Mouse (Mus musculus): ENCODE measurements around the gene Celf3. TPM values are rescaled to one million over a fixed set of nuclear protein-coding genes. Genes with fewer than 3 reads are reported as not detected.
A peak's percentile ranks its signal among the peaks of the same experiment; 100 is the strongest.

The Celf3 gene
- polyA plus RNA-seq, 1 experiment from 2014 or later: 261 TPM

DNA sequence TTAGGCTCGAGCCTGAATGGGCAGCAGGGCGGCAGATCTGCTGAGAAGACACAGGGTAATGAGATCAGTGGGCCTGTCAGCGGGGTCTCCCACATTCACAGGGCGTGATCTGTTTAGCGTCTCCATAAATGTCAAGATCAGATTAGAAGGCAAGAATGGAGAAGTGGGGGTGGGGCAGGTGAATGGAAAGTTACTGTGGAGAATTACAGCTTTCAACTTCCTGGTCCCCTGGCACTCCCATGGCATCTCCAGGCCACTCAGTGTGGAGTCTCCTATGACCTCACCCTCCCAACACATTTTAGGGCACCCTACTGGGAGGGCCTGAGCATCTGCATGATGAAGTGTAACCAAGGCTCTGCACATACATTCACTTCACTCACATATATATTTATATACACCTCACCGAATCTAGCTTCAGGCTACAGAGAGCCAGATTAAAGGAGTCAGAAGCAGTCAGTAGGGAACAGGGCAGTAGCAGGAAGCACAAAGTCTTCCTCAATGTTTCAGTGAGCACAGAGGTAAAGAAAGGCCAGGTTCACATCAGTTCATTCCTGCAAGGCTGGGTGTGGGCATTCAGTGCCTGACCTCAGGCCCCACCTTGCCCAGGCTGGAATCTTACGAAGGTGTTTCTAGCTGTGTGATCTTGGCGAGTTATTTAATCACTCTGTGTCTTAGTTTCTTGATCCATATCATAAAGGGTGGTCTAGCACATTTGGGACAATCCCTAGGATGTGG is 1.6 kb upstream of the Celf3 start:
- 0 out of 2 replicates have a peak overlapping the region, but pooled peaks have one; percentile 73 for H3K4me2 ChIP-seq (ENCODE audit: low read length)
- no peaks in the 10 kb centered on the region for H3K9me3 ChIP-seq (replicated peaks; ENCODE audit: control insufficient read depth, low read length, poor library complexity, severe bottlenecking)
- no peak overlapping the region for H3K4me3 ChIP-seq (ENCODE audit: low read depth, low read length)
- peak overlapping the region; percentile 91 for H3K27ac ChIP-seq (ENCODE audit: low read length)
- H3K27me3 ChIP-seq (ENCODE audit: control insufficient read depth, insufficient read depth, low read depth, low read length): no peaks in the 10 kb centered on the region
- no peak overlapping the region for H3K9ac ChIP-seq (ENCODE audit: low read depth, low read length)
- H3K36me3 ChIP-seq (ENCODE audit: control insufficient read depth, insufficient read depth, low read length): no peaks in the 10 kb centered on the region
- peaks cover 38% of the 10 kb centered on the region for H3K4me1 ChIP-seq (ENCODE audit: control insufficient read depth, insufficient read depth, low read length)
- 46% methylated on average over 8 of the region's 8 CpGs for WGBS
- no peak for ATAC-seq

DNA sequence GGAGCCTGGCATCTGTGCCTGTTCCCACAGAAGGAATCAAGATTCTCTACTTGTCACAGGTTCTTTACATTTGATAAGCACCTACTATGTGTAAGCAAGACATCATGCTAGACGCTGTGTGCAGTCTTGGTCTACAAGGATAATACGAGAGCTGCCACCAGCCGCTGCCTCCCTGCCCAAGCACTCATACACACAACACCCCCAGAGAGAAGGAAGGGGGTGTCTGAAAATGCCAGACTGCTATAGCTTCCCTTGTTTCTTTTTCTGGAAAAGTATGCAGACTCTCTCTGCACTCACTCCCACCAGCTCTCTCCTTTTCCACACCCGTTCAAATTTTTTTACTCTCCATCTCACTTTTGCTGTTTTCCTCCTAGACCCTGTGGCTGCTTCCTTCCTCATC is 651 bp upstream of the Celf3 start:
- WGBS: 11% methylated on average over 4 of the region's 4 CpGs
- Histone ChIP-seq H3K27me3 (ENCODE audit: control insufficient read depth, insufficient read depth, low read depth, low read length) (no peaks in the 10 kb centered on the region), H3K4me2 (ENCODE audit: low read length) (peak overlapping the region; percentile 73), H3K4me1 (ENCODE audit: control insufficient read depth, insufficient read depth, low read length) (peaks cover 41% of the 10 kb centered on the region), H3K36me3 (ENCODE audit: control insufficient read depth, insufficient read depth, low read length) (no peaks in the 10 kb centered on the region), H3K4me3 (ENCODE audit: low read depth, low read length) (peak overlapping the region; percentile 57), H3K27ac (ENCODE audit: low read length) (peak overlapping the region; percentile 91), H3K9me3 (replicated peaks; ENCODE audit: control insufficient read depth, low read length, poor library complexity, severe bottlenecking) (no peaks in the 10 kb centered on the region), H3K9ac (ENCODE audit: low read depth, low read length) (peak overlapping the region; percentile 63)
- peak; percentile 21 for ATAC-seq

DNA sequence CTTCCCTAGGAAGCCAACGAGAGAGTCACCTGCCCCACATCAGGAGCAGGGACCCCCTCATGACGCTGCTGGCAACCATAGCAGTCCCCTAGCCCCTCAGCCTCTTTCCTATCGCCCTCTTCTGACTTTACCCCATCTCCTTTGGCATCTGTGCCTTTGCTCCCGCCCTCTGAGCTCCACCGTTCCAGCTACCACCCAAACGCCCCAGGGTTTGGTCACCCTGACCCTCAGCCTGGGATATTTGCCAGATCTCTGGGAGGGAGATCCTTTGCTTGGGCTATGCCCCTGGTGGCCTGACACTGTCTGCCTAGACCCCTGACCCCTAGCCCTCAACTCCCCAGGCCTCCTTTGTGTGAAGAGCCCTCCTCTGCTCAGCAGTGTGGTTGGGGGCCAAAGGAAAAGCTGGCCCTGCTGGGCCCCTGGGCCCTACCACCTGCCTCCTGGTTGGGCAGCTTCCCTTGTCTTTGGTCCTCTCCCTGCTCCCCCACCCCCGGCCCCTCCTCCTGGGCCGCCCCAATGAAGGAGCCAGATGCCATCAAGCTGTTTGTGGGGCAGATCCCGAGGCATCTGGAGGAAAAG is 585 bp downstream of the Celf3 start:
- peak; percentile 43 for ATAC-seq
- Histone ChIP-seq H3K27ac (ENCODE audit: low read length) (peak overlapping the region; percentile 91), H3K9ac (ENCODE audit: low read depth, low read length) (peak overlapping the region; percentile 84), H3K9me3 (replicated peaks; ENCODE audit: control insufficient read depth, low read length, poor library complexity, severe bottlenecking) (no peaks in the 10 kb centered on the region), H3K4me3 (ENCODE audit: low read depth, low read length) (peak overlapping the region; percentile 57), H3K27me3 (ENCODE audit: control insufficient read depth, insufficient read depth, low read depth, low read length) (no peaks in the 10 kb centered on the region), H3K4me2 (ENCODE audit: low read length) (peak overlapping the region; percentile 73), H3K4me1 (ENCODE audit: control insufficient read depth, insufficient read depth, low read length) (peaks cover 45% of the 10 kb centered on the region), H3K36me3 (ENCODE audit: control insufficient read depth, insufficient read depth, low read length) (no peaks in the 10 kb centered on the region)
- 2% methylated on average over 9 of the region's 9 CpGs for WGBS

DNA sequence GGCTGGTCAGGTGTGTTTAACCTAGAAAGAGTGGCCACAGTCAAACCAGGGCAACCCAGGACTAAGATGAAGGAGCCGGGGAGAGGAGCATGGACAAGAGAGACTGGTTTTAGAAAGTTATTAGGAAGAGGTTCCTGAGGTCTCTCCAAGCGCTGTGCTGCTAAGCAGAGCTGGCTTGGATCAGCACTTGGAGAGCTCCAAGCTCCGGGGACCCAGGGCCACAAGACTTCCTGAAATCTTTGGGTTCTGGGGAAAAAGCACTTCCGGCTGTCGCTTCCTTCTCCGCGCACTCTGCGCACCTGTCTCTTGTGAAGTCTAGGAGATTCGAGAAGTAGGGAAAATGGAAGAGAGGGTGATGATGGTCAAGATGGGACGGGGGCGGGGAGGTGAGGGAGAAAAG is 1.5 kb downstream of the Celf3 start:
- peaks cover 53% of the 10 kb centered on the region for H3K4me1 ChIP-seq (ENCODE audit: control insufficient read depth, insufficient read depth, low read length)
- no peaks in the 10 kb centered on the region for H3K36me3 ChIP-seq (ENCODE audit: control insufficient read depth, insufficient read depth, low read length)
- no peaks in the 10 kb centered on the region for H3K27me3 ChIP-seq (ENCODE audit: control insufficient read depth, insufficient read depth, low read depth, low read length)
- H3K9ac ChIP-seq (ENCODE audit: low read depth, low read length): peak overlapping the region; percentile 84
- H3K4me3 ChIP-seq (ENCODE audit: low read depth, low read length): peak overlapping the region; percentile 57
- no peak overlapping the region for H3K27ac ChIP-seq (ENCODE audit: low read length)
- H3K9me3 ChIP-seq (replicated peaks; ENCODE audit: control insufficient read depth, low read length, poor library complexity, severe bottlenecking): no peaks in the 10 kb centered on the region
- no peak for ATAC-seq
- 12% methylated on average over 11 of the region's 11 CpGs for WGBS
- peak overlapping the region; percentile 73 for H3K4me2 ChIP-seq (ENCODE audit: low read length)

DNA sequence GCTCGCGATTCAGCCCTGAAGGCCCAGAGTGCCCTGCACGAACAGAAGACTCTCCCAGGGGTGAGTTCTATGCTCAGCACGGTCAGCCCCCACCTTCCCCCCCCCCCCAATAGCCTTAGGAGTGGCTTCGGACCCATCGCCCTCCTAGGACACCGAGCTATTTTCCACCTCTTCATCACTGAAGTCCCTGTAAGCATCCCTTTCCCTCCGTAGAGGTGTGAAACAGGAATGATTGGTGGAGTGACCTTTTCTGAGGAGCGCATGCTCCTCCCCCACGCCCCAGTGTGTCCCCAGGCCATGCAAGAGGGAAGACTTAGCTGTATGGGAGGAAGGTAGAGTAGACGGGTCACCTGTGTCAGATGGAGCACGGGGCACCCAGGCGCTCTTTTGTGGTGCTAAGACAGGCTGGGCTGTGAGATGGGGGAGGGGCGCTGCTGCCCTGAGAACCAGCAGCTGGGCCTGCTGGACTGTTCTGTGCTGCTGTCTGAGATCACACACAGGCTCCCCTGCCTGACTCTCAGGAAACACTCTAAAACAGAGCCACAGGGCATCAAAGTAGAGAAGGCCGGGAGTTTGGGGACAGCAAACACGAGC is 2.3 kb downstream of the Celf3 start, which contains the start of gene Riiad1:
Gene Riiad1, minus strand, starts transcription at position 51 of the 594 bp plus-strand sequence.
- Histone ChIP-seq H3K9me3 (replicated peaks; ENCODE audit: control insufficient read depth, low read length, poor library complexity, severe bottlenecking) (no peaks in the 10 kb centered on the region), H3K9ac (ENCODE audit: low read depth, low read length) (peak within 1 kb of the TSS; percentile 84), H3K27ac (ENCODE audit: low read length) (peak within 1 kb of the TSS; percentile 91; the same call in 1 of the 2 replicates), H3K27me3 (ENCODE audit: control insufficient read depth, insufficient read depth, low read depth, low read length) (no peaks in the 10 kb centered on the region), H3K36me3 (ENCODE audit: control insufficient read depth, insufficient read depth, low read length) (no peaks in the 10 kb centered on the region), H3K4me1 (ENCODE audit: control insufficient read depth, insufficient read depth, low read length) (peaks cover 61% of the 10 kb centered on the region), H3K4me3 (ENCODE audit: low read depth, low read length) (peak within 1 kb of the TSS; percentile 57), H3K4me2 (ENCODE audit: low read length) (peak within 1 kb of the TSS; percentile 73)
- WGBS: 12% methylated on average over 16 of the region's 16 CpGs
- ATAC-seq: no peak

DNA sequence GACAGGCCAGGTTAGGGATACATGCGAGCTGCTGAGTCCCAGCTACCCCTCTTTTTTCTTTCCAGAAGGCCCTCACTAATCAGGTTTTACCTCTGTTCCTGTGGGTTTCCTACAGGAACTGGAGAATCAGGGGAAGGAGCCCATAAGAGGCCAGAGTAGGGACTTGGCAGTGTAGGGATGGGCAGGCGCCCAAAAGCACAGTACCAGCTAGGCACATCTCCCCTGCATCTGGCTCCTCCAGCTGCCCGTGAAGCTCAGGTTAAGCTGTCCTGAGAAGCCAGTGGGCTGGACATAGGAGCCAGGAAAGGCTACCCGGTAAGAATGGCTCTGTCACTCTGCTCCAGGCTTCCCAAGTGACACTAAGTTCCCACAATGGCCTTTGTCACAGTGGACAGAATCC is 3.3 kb downstream of the Celf3 start:
- H3K4me1 ChIP-seq (ENCODE audit: control insufficient read depth, insufficient read depth, low read length): peaks cover 70% of the 10 kb centered on the region
- H3K9me3 ChIP-seq (replicated peaks; ENCODE audit: control insufficient read depth, low read length, poor library complexity, severe bottlenecking): no peaks in the 10 kb centered on the region
- WGBS: 63% methylated on average over 4 of the region's 4 CpGs
- H3K4me3 ChIP-seq (ENCODE audit: low read depth, low read length): no peak overlapping the region
- no peak overlapping the region for H3K9ac ChIP-seq (ENCODE audit: low read depth, low read length)
- H3K27ac ChIP-seq (ENCODE audit: low read length): 0 out of 2 replicates have a peak overlapping the region, but pooled peaks have one; percentile 4
- no peak overlapping the region; the same call in 1 of the 2 replicates for H3K4me2 ChIP-seq (ENCODE audit: low read length)
- no peak for ATAC-seq
- H3K27me3 ChIP-seq (ENCODE audit: control insufficient read depth, insufficient read depth, low read depth, low read length): no peaks in the 10 kb centered on the region
- peaks cover 2% of the 10 kb centered on the region; the same call in 1 of the 2 replicates for H3K36me3 ChIP-seq (ENCODE audit: control insufficient read depth, insufficient read depth, low read length)

DNA sequence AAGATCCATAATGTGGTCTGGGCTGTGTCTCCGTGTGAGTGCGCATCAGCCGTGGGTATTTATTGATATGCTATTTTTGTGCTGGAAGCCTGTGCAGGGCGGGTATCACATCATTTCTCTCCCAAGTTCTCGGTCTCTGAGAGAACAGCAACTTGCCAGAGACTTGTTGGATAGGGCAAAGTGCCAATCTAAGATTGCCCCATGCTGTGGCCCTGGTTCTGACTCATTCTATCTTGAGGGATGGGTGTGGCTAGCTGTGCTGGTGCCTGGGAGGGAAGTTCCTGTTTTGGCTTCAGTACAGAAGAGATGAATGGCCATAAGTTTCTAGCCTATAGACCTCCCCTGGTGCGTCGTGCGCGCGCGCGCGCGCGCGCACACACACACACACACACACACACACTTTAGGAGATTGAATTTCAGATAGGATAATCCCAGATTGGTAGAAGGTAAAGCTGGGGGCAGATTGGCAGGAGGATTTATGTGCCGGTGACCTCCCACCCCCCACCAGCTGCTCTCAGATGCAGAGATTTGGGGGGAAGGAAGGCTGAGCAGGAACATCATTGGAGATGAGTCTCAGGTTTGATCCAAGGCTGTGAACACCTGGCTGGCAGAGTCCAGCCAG is 4.8 kb downstream of the Celf3 start:
- 83% methylated on average over 17 of the region's 17 CpGs for WGBS
- H3K27ac ChIP-seq (ENCODE audit: low read length): peak overlapping the region; percentile 71
- H3K4me3 ChIP-seq (ENCODE audit: low read depth, low read length): no peak overlapping the region
- no peak overlapping the region for H3K4me2 ChIP-seq (ENCODE audit: low read length)
- peaks cover 14% of the 10 kb centered on the region for H3K36me3 ChIP-seq (ENCODE audit: control insufficient read depth, insufficient read depth, low read length)
- H3K4me1 ChIP-seq (ENCODE audit: control insufficient read depth, insufficient read depth, low read length): peaks cover 69% of the 10 kb centered on the region
- H3K9me3 ChIP-seq (replicated peaks; ENCODE audit: control insufficient read depth, low read length, poor library complexity, severe bottlenecking): no peaks in the 10 kb centered on the region
- H3K27me3 ChIP-seq (ENCODE audit: control insufficient read depth, insufficient read depth, low read depth, low read length): no peaks in the 10 kb centered on the region
- H3K9ac ChIP-seq (ENCODE audit: low read depth, low read length): no peak overlapping the region; the same call in 1 of the 2 replicates
- no peak for ATAC-seq

DNA sequence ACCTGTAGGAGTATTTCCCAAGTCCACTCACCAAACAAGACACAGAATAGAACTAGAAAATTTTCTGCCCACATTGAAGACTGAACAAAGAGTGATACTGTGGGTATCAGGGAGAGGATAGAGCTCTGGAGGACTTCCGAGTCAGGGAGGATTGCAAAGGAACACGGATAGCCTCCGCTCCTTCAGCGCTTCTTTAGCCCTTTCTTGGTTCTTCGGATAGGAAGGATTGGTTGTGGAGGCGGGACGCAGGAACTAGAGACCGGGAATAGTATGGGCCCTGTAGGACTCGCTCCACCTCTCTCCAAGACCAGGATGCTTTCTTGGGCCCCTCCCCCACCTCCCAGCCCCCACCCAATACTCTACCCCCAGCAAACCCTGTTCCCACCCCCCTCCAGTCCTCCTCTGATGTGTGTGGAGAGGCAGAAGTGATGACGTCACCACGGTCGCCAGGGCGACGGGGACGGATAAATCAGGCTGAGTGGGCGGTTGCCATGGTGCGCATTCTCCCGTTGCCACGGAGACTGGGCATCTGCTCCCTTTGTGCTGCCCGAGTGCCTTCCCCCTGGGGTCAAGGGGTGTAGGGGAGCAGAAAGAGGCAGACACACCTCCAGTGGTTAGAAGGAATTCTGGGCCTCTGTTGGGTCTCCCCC is 5.8 kb downstream of the Celf3 start:
- H3K27me3 ChIP-seq (ENCODE audit: control insufficient read depth, insufficient read depth, low read depth, low read length): no peaks in the 10 kb centered on the region
- H3K4me1 ChIP-seq (ENCODE audit: control insufficient read depth, insufficient read depth, low read length): peaks cover 69% of the 10 kb centered on the region
- H3K36me3 ChIP-seq (ENCODE audit: control insufficient read depth, insufficient read depth, low read length): peaks cover 22% of the 10 kb centered on the region
- H3K9me3 ChIP-seq (replicated peaks; ENCODE audit: control insufficient read depth, low read length, poor library complexity, severe bottlenecking): no peaks in the 10 kb centered on the region
- peak overlapping the region; percentile 27 for H3K9ac ChIP-seq (ENCODE audit: low read depth, low read length)
- ATAC-seq: peak; percentile 89
- H3K4me3 ChIP-seq (ENCODE audit: low read depth, low read length): peak overlapping the region; percentile 13
- WGBS: 2% methylated on average over 20 of the region's 20 CpGs
- H3K4me2 ChIP-seq (ENCODE audit: low read length): peak overlapping the region; percentile 48
- H3K27ac ChIP-seq (ENCODE audit: low read length): peak overlapping the region; percentile 80

Measured in midbrain, embryonic 16.5 days (tissue).